Mouse (Mus musculus): ENCODE results near the gene Spock2. TPM values are rescaled to one million over a fixed set of nuclear protein-coding genes. Genes with fewer than 3 reads are reported as not detected.
"Not testable (repeated sequence)": the region's sequence is repeated elsewhere in the genome, so short reads cannot be mapped to it uniquely, and the experiment has no call there.

Spock2 gene
- total RNA-seq, 4 experiments from 2014 or later, result 467 to 536 (median 508) TPM

DNA sequence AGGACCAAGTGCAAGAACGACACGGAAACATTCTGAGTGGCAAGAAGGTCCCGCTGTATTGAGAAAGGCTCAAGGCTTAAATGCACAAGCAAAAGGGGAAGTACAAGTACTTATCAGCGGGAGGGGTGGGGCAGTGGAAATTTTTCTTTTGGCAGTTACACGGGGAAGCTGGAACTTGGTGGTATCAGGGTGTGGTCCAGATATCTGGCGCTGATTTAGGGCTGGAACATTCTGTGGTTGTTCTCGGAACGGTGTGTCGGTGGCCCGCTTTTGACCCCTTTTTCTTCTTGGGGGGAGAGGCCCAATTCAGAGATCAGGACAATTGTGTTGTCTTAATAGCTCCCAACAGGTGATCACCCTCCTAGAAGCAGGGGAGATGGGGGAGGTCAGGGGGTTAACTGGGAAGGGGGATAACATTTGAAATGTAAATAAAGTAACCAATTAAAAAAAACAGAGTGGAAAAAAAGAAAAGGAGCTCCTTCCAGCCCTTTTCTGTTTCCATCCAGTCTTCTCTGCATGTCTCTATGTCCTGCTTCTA is 41.6 kb downstream of the Spock2 start:
- DNase-seq (ENCODE audit: low spot score in 2 of 2), result not testable (repeated sequence)

- peak in 1 of 2 experiments; percentile 75 for DNase-seq (ENCODE audit: low spot score in 2 of 2)
These were observed 42.1 kb downstream of the Spock2 start for GRCm38 (mm10) chr10:60148087-60148486.

GRCm38 (mm10) chr10:60151107-60151663 is 45.2 kb downstream of the Spock2 start:
- no peak for DNase-seq (ENCODE audit: low spot score in 2 of 2)

DNA sequence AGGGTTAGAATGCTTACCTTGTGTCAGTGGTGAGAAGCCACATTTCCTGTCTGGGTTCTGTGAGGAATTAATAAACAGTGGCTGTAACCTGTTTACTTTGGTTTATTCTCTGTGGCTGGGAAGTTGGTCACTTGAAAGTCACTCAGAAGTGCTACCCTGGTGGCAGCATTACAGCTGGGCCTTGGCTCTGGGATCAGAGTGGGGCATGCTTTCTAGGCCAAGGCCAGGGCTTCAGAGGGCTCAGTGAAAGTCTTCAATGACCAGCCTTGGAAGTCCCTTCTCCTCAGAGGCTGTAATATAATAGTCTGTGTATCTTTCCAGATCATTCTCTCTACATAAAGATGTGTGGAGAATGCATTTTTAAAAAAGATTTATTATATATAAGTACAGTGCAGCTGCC is 50.0 kb downstream of the Spock2 start:
- no peak for DNase-seq (ENCODE audit: low spot score in 2 of 2)

GRCm38 (mm10) chr10:60158144-60158543 is 52.1 kb downstream of the Spock2 start:
- DNase-seq (ENCODE audit: low spot score in 2 of 2), result no peak

- DNase-seq (ENCODE audit: low spot score in 2 of 2), result not testable (repeated sequence)
These were observed 55.4 kb downstream of the Spock2 start for GRCm38 (mm10) chr10:60161397-60161796.

DNA sequence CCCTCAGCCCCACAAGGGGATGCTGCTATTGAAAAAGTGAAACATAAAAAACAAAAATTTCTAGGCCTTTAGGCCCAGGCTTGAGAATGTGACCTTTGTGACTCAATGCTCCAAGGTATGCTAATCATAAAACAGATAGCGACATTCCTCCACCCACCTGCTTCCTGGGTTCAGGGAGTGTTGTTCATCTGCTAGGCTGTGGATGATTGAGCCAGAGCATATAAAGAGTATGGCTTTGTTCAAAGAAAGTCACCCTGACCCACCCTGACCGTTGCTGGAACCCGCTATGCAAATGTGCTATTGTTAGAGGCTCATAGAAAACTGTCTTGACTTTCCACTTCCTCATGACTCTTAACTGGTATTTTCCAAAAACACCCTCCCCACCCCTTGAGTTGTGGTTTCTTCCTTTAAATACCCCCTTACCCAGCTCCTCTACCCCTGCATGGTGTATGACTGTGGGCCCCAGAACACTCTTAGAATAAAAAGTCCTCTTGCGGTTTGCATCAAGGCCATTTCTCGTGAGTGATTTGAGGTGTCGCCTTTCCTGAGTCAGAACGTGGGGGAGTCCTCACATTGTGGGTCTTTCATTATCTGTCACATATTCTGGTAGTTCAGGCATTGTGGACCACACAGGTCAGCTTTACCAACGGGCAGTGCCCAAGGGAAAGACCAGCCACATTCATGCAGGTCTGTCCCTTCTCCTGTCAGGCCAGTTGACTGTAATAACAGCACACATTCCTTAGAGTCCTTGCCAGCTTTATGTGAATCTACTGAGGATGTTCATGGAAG is 56.4 kb downstream of the Spock2 start:
- DNase-seq (ENCODE audit: low spot score in 2 of 2), result not testable (repeated sequence)

DNA sequence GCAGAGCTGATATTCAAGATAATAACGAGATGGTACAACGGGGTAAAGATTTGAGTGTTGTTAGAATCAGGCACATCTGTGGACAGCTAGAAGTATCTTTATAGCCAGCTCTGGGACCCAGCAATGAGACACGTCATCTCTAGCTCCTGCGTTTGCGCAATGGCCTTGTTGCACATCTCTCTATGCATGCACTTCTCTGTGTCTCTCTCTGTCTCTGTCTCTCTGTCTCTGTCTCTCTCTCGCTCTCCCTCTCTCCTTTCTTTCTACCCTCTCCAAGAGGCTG is 56.9 kb downstream of the Spock2 start:
- no peak for DNase-seq (ENCODE audit: low spot score in 2 of 2)

DNA sequence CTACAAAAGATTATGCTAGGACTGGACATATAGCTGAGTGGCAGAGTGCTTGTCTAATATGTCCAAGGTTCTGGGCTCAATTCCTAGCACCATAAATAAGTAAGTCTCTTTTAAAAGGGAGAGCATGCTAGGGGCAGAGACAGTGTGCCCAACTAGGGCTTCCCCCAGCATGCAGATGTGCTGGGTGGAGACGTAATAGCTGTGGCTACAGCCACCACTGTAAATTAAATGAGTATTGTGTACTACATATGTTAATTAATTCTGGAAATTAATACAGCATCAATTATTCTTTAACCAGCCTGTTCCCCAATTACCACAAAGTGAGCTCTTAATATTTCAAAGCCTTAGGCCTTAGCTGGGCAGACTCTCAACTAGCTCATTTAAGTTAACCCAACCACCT is 58.9 kb downstream of the Spock2 start:
- DNase-seq (ENCODE audit: low spot score in 2 of 2), result no peak

DNA sequence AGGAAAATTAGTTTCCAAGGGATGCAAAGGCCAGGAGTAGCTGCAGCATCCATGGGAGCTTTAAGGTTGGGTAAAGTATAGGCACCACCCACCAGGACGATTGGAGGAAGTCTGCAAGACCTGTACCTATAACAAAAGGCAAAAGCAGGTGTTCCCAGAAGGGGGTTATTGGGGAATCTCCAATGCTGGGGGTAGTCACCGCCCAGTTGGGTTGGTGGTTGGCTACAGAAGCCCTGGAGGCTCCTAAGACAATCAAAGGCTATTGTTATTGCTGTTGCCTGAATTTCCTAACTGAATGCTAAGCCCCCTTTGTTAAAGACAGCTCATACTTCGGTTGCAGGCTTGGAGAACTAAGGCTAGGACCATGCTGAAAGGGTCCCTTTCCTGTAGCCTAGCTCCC is 60.0 kb downstream of the Spock2 start:
- DNase-seq (ENCODE audit: low spot score in 2 of 2), result no peak

GRCm38 (mm10) chr10:60168306-60168705 is 62.3 kb downstream of the Spock2 start:
- no peak for DNase-seq (ENCODE audit: low spot score in 2 of 2)

DNA sequence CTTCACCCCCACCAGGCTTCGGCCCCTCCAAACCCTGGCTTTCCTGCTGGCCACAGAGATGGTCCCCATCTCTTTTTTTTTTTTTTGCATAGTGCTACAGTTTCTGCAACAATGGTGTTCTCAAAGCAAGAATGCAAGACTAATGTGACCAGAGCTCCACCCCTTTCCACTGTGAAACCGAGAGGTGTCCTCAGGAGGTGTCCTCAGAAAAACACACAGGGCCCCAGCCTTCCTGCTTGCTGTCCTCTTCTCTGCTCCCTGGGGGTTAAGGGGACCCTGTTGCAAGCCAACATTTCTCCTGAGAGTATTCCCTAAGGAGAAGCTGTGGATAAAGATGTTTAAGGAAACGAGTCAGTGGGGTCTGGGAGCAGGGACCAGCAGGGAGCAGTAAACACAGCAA is 62.9 kb downstream of the Spock2 start:
- no peak for DNase-seq (ENCODE audit: low spot score in 2 of 2)

DNA sequence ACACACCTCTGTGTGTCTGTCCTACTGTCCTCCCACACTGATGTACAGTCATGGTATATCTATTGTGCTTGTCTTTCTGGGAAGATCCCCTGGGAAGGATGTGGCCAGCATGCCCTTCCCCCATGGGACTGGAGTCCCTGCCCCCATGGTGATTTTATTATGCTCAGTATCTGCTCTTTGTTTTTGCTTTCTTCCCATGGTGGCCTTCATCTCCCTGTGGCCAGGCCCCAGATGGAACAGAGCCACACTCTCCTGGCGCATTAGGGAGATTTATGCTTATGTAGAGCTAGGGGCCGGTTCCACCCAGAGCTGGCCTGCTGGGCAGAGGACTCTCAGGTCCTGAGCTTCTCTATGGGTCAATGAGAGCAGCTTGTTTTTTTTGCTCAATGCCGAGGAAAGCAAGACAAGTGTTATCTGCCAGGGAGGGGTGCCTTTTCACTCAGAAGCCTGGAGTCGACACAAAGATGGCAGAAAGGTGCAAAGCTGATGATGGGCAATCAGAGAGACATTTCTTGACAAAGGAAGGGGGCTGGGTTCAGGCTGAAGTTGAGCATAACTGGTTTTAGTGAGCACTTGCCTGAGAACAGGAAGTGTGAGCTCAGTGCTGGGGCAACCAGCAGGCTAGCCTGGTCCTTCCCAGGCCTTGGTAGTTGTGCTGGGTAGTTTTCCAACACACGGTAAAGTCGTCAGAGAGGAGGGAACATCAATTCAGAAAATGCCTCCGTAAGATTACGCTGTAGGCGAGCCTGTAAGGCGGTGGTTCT is 64.5 kb downstream of the Spock2 start:
- DNase-seq (ENCODE audit: low spot score in 2 of 2), result no peak

DNA sequence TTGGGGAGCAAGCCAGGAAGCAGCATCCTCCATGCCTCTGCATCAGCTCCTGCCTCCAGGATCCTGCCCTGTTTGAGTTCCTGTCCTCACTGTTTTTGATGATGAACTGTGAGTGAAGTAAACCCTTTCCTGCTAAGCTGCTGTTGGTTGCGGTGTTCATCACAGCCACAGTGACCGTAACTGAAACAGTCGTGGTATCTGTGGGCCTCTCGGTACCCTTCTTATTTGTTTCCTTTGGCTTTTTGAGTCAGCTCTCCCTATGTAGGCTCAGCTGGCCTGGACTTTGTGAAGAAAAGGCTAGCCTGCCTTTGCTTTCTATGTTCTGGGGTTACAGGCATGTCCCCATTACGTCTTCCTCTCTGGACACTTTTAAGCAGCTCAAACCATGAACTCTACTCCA is 65.3 kb downstream of the Spock2 start:
- DNase-seq (ENCODE audit: low spot score in 2 of 2), result no peak

GRCm38 (mm10) chr10:60172306-60172705 is 66.3 kb downstream of the Spock2 start:
- DNase-seq (ENCODE audit: low spot score in 2 of 2), result no peak

DNA sequence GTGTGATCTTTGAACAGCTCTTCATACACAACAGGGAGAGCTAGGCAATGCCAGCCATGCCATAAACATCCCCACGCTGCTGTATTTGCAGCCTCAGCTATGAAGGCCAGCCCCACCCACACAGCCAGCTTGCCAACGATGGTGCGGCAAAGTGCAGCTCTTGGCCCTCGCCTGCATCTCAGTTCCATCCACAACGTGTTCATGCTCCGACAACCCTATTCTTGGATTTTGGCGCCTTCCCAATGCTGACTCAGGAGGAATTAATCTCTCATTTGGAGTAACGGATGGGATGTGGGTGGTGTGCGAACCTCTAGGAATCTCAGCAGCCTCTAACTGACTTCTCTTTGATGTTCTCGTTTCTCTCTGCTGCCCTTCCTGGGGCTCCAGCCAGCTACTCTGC is 67.0 kb downstream of the Spock2 start:
- DNase-seq (ENCODE audit: low spot score in 2 of 2), result peak; percentile 89 to 92

- DNase-seq (ENCODE audit: low spot score in 2 of 2), result no peak
These were observed 68.5 kb downstream of the Spock2 start for GRCm38 (mm10) chr10:60174506-60174905.

- DNase-seq (ENCODE audit: low spot score in 2 of 2), result not testable (repeated sequence)
These were observed 69.3 kb downstream of the Spock2 start for GRCm38 (mm10) chr10:60175306-60175705.

All from layer of hippocampus, adult 8-10 months (tissue).